Mouse (Mus musculus): ENCODE results near the gene Anxa9. TPM values are rescaled to one million over a fixed set of nuclear protein-coding genes. Genes with fewer than 3 reads are reported as not detected.

The Anxa9 gene
- polyA plus RNA-seq, 1 experiment, result 0.66 TPM

- H3K4me1 ChIP-seq, result peaks cover 70% of the 10 kb centered on the region
- peaks cover 73% of the 10 kb centered on the region for H3K36me3 ChIP-seq (replicated peaks; ENCODE audit: low read length)
- no peak for TF ChIP-seq FLI1 (IDR thresholded peaks at IDR 0.05; ENCODE audit: low read length)
- TF ChIP-seq GATA1 (IDR thresholded peaks at IDR 0.05; ENCODE audit: borderline replicate concordance, low read length), result no peak
- peak overlapping the region; percentile 99 for H3K4me3 ChIP-seq (replicated peaks)
- H3K9me3 ChIP-seq, result no peaks in the 10 kb centered on the region
- no peaks in the 10 kb centered on the region for H3K27me3 ChIP-seq (replicated peaks)
These were observed 21.0 kb downstream of the Anxa9 start for GRCm38 (mm10) chr3:95286011-95286410.

DNA sequence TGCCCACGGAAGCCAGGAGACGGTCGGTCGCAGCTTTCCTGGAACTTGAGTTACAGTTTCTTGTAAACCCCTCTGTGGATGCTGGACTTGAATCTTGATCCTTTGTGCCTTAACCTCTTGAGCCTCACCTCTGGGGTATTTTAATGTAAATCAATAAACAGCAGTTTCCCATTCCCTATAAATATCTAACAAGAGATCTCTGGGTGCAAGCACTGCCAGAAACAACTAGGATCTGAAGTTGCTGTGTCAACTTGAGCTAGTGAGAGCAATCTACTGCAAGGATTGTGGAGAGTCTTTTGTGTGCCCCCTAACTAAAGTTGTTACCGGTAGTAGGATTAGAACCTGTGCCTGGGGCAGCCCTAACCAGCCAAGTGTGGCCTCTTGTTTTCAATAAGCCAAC, 21.6 kb downstream of the Anxa9 start:
- peak overlapping the region; percentile 99 for H3K4me3 ChIP-seq (replicated peaks)
- no peak for TF ChIP-seq GATA1 (IDR thresholded peaks at IDR 0.05; ENCODE audit: borderline replicate concordance, low read length)
- TF ChIP-seq FLI1 (IDR thresholded peaks at IDR 0.05; ENCODE audit: low read length), result no peak
- no peaks in the 10 kb centered on the region for H3K9me3 ChIP-seq
- H3K4me1 ChIP-seq, result peaks cover 64% of the 10 kb centered on the region
- peaks cover 66% of the 10 kb centered on the region for H3K36me3 ChIP-seq (replicated peaks; ENCODE audit: low read length)
- no peaks in the 10 kb centered on the region for H3K27me3 ChIP-seq (replicated peaks)

- peaks cover 62% of the 10 kb centered on the region for H3K36me3 ChIP-seq (replicated peaks; ENCODE audit: low read length)
- H3K9me3 ChIP-seq, result no peaks in the 10 kb centered on the region
- no peak for TF ChIP-seq GATA1 (IDR thresholded peaks at IDR 0.05; ENCODE audit: borderline replicate concordance, low read length)
- no peak for TF ChIP-seq FLI1 (IDR thresholded peaks at IDR 0.05; ENCODE audit: low read length)
- peak overlapping the region; percentile 99 for H3K4me3 ChIP-seq (replicated peaks)
- H3K27me3 ChIP-seq (replicated peaks), result no peaks in the 10 kb centered on the region
- peaks cover 60% of the 10 kb centered on the region for H3K4me1 ChIP-seq
These were observed 22.3 kb downstream of the Anxa9 start for GRCm38 (mm10) chr3:95284501-95285281.

GRCm38 (mm10) chr3:95284062-95284461, 22.9 kb downstream of the Anxa9 start:
- no peak for TF ChIP-seq FLI1 (IDR thresholded peaks at IDR 0.05; ENCODE audit: low read length)
- TF ChIP-seq GATA1 (IDR thresholded peaks at IDR 0.05; ENCODE audit: borderline replicate concordance, low read length), result no peak
- Histone ChIP-seq H3K27me3 (replicated peaks) (no peaks in the 10 kb centered on the region), H3K36me3 (replicated peaks; ENCODE audit: low read length) (peaks cover 61% of the 10 kb centered on the region), H3K4me1 (peaks cover 61% of the 10 kb centered on the region), H3K9me3 (no peaks in the 10 kb centered on the region), H3K4me3 (replicated peaks) (peak overlapping the region; percentile 99)

GRCm38 (mm10) chr3:95283589-95283941, 23.4 kb downstream of the Anxa9 start:
- H3K4me3 ChIP-seq (replicated peaks), result peak overlapping the region; percentile 99
- no peaks in the 10 kb centered on the region for H3K9me3 ChIP-seq
- H3K36me3 ChIP-seq (replicated peaks; ENCODE audit: low read length), result peaks cover 60% of the 10 kb centered on the region
- no peaks in the 10 kb centered on the region for H3K27me3 ChIP-seq (replicated peaks)
- no peak for TF ChIP-seq FLI1 (IDR thresholded peaks at IDR 0.05; ENCODE audit: low read length)
- TF ChIP-seq GATA1 (IDR thresholded peaks at IDR 0.05; ENCODE audit: borderline replicate concordance, low read length), result no peak
- peaks cover 61% of the 10 kb centered on the region for H3K4me1 ChIP-seq

- Histone ChIP-seq H3K27me3 (replicated peaks) (no peaks in the 10 kb centered on the region), H3K9me3 (no peaks in the 10 kb centered on the region), H3K4me1 (peaks cover 61% of the 10 kb centered on the region), H3K4me3 (replicated peaks) (peak overlapping the region; percentile 99), H3K36me3 (replicated peaks; ENCODE audit: low read length) (peaks cover 60% of the 10 kb centered on the region)
- no peak for TF ChIP-seq FLI1 (IDR thresholded peaks at IDR 0.05; ENCODE audit: low read length)
- no peak for TF ChIP-seq GATA1 (IDR thresholded peaks at IDR 0.05; ENCODE audit: borderline replicate concordance, low read length)
These were observed 23.9 kb downstream of the Anxa9 start for GRCm38 (mm10) chr3:95282865-95283588.

DNA sequence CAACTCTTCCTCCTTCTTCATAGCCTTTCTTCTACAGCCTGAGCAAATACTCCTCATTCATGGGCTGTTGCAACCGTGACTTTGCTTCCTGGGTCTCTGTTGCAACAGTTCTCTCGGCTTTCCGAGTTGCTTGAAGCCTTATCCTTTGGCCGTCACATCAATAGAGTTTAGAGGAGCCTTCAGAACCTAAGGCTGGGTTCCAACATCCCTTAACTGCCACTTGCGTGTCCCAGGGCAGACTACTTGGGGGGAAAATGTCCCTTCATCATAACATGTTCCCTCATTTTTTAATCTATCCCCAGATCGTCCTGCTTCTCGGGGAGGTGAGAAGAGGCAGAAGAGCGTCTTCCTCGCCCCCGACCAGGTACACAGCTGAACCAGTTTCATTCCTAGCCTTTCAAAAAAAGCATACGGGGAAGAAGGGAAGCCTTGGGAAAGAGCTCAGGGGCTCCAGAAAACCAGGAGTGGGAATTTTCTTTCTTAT, 24.6 kb downstream of the Anxa9 start:
- Histone ChIP-seq H3K4me3 (replicated peaks) (peak overlapping the region; percentile 99), H3K36me3 (replicated peaks; ENCODE audit: low read length) (peaks cover 56% of the 10 kb centered on the region), H3K4me1 (peaks cover 60% of the 10 kb centered on the region), H3K9me3 (no peaks in the 10 kb centered on the region), H3K27me3 (replicated peaks) (no peaks in the 10 kb centered on the region)
- TF ChIP-seq FLI1 (IDR thresholded peaks at IDR 0.05; ENCODE audit: low read length), result no peak
- TF ChIP-seq GATA1 (IDR thresholded peaks at IDR 0.05; ENCODE audit: borderline replicate concordance, low read length), result no peak

- peaks cover 52% of the 10 kb centered on the region for H3K36me3 ChIP-seq (replicated peaks; ENCODE audit: low read length)
- H3K27me3 ChIP-seq (replicated peaks), result no peaks in the 10 kb centered on the region
- no peaks in the 10 kb centered on the region for H3K9me3 ChIP-seq
- no peak for TF ChIP-seq FLI1 (IDR thresholded peaks at IDR 0.05; ENCODE audit: low read length)
- TF ChIP-seq GATA1 (IDR thresholded peaks at IDR 0.05; ENCODE audit: borderline replicate concordance, low read length), result no peak
- H3K4me3 ChIP-seq (replicated peaks), result peak within 1 kb of the TSS; percentile 99
- H3K4me1 ChIP-seq, result peaks cover 60% of the 10 kb centered on the region
These were observed 25.5 kb downstream of the Anxa9 start, which contains the start of the genes Mindy1 and Prune1 for GRCm38 (mm10) chr3:95281216-95282126. Mindy1 (plus strand) TSS chr3:95281345. Prune1 (minus strand) TSS chr3:95282076.

DNA sequence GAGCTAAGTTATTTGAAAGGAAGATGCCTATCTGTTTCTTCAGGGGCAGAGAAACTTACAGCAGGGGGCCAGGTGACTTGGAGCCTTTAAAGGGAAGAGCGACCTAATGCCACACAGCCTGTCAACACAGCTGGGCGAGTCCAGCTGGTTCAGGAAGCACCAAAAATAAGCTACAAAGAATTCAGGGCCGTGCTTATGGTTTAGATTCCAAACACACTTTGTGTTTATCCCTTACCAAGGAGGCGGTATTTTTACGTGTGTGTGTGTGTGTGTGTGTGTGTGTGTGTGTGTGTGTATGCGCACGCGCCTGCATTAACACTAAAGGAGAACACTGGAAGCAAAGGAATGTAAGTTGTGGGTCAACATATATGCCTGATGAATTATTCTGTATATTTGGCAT, 26.2 kb downstream of the Anxa9 start:
- H3K4me1 ChIP-seq, result peaks cover 60% of the 10 kb centered on the region
- TF ChIP-seq GATA1 (IDR thresholded peaks at IDR 0.05; ENCODE audit: borderline replicate concordance, low read length) (no peak), FLI1 (IDR thresholded peaks at IDR 0.05; ENCODE audit: low read length) (no peak)

More for the DNA sequence above, 26.2 kb downstream of the Anxa9 start:
- H3K4me3 ChIP-seq (replicated peaks), result peak overlapping the region; percentile 99
- no peaks in the 10 kb centered on the region for H3K9me3 ChIP-seq
- H3K27me3 ChIP-seq (replicated peaks), result no peaks in the 10 kb centered on the region
- H3K36me3 ChIP-seq (replicated peaks; ENCODE audit: low read length), result peaks cover 46% of the 10 kb centered on the region
